Mouse (Mus musculus) MN1 (cell line): ENCODE data around the gene Lgals8.

Experiments used
- DNase-seq: peaks from one replicate; pipeline ENCODE4 v3.0.0-alpha.2; 2016; ENCODE audit warnings: low spot score

Lgals8 gene

DNA sequence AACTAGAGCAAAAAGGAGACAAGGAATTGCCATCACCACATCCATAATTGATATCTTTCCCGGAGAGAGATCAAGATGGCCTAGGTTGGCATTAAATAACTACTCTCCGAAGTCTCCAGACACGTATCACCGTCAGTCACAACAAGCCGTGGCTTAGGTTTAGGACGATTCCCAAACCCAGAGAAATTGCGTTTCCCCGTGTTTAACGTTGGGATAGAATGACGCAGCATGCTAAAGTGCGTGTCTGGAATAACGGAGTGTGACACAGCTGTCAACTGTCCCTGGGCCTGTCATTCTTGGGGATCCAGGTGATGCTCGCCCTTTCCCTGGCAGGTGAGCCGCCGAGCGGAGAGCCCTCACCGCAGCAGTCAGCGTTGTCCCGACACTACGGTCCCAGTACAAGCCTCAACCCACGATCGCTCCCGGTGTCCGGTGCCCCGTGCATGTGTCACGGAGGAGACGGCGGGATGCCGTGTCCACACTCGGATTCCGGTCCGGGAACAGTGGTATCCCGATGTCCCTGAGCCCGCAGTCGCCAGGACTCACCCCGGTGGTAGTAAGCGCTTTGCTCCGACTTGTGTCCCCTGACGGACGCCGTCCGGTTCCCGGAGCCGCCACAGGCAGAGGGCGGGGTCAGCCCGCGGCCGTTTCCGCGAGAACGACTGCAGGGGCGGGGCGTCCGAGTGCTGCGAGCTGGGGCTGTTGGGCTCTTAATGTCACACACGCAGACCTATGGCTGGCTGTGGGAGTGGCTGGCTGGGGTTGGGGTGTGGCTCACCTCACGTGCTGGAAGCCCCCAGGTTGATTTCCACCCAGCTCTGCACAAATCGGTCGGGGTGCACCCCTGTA, 3.6 kb downstream of the Lgals8 start:
- DNase-seq, result peak; percentile 92

- DNase-seq, result peak; percentile 75
Measured at GRCm38 (mm10) chr13:12460443-12460842, 4.3 kb downstream of the Lgals8 start.

GRCm38 (mm10) chr13:12456711-12457110, 8.0 kb downstream of the Lgals8 start:
- DNase-seq, result no peak

- no peak for DNase-seq
Measured at GRCm38 (mm10) chr13:12454686-12455390, 9.9 kb downstream of the Lgals8 start.

DNA sequence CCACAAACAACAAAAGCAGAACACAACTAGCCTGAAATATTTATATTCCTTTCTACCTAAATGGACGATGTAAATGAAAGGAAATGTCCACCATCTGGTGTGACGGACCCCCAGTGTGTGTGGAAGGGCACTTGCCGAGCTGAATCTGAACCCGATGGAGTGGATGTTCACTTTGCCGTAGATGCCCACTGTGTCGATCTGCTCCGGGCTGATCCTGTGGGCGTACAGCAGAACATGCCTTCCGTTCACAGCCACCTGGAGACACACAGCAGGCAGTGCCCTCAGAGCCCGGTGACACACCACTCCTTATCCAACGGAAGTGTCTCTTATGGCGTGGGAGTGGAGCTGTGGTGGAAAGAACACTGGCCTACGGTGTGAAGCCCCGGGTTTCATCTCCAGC, 11.6 kb downstream of the Lgals8 start:
- DNase-seq, result no peak

- peak; percentile 15 for DNase-seq
Measured at GRCm38 (mm10) chr13:12442008-12442587, 22.6 kb downstream of the Lgals8 start.

DNA sequence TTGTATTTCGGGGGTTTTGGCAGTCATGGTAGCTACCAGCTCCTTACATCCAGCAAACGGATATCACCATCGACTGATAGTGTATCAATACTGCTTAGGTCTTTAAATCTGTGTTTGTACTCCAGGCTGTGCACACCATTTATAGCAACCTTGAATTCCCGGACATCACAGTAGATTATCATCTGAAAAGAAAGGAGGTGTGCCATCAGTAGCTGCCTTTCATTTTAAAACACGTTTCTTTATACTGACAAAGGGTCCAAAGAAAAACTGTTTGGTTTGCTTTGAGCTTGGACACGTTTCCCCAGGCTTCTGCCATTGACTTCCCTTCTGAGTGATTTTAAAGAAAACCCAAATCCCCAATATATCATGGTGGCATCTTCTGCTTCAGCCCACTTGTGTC, 23.9 kb downstream of the Lgals8 start:
- DNase-seq, result no peak

GRCm38 (mm10) chr13:12439586-12439985, 25.2 kb downstream of the Lgals8 start:
- no peak for DNase-seq

DNA sequence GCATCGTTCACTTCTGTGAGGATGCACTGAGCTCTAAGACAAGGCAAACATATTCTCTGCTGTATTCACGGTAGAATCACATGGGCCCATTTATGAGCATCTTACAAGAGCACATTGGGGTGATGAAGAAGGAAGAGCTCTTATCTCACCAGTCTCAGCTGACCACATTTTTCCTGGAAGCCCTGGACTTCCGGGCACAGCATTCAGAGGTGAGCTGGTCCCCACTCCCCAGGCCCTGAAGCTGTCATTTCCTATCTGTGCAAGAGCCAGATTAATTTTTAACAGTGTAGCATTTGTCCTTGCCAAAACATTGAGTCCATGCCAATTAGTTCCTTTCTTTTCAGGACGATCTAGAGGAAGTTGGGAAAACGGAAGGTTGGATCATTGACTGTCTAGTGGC, 30.9 kb downstream of the Lgals8 start:
- DNase-seq, result no peak

GRCm38 (mm10) chr13:12428556-12428955, 36.2 kb downstream of the Lgals8 start:
- DNase-seq, result no peak

DNA sequence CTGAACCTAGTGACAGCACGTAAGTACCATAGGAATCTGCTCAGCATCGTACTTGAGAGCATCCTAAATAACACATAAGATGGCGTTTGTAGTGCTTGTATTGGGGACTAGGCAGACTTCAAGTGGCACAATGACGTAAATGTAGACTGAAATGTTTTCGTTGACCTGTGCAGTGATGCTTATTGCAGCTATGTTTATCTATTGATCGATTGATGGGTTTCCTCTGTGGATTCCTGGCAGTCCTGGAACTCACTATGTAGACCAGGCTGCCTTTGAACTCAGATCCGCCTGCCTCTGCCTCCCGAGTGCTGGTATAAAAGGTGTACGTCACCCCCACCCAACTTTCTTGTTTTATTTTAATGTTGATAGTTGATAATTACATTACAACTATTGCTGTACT, 44.1 kb downstream of the Lgals8 start:
- DNase-seq, result no peak

DNA sequence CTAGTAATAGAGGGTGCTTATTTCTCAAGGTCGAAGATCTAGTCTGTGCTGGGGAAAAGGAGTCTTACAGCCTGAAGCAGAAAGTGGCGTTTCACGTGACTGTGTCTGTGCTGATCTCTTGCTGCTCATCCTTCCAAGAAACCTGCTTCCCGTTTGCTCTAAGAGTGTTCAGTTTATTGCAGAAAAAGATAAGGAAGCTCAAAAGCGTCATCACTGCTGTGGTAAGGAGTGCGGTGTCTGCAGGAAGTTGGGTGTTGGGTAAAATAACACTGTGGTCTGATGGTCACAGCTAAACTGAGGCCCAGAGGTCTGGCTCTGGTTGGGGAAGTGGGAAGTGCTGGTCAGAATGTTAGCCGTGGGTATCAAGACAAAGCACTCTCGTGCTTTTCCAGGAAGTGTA, 52.7 kb downstream of the Lgals8 start:
- DNase-seq, result no peak

- no peak for DNase-seq
Measured at GRCm38 (mm10) chr13:12408343-12409066, 56.2 kb downstream of the Lgals8 start.

GRCm38 (mm10) chr13:12395571-12395970, 69.2 kb downstream of the Lgals8 start:
- DNase-seq, result peak; percentile 54

- peak; percentile 98 for DNase-seq
Measured at GRCm38 (mm10) chr13:12394609-12395505, 69.9 kb downstream of the Lgals8 start, which contains the start of gene Heatr1. TSS of gene Heatr1 (plus strand) at chr13:12395027.
